Mouse (Mus musculus): ENCODE data around the gene Mis18bp1. TPM values are rescaled to one million over a fixed set of nuclear protein-coding genes. Genes with fewer than 3 reads are reported as not detected.
"Not testable (repeated sequence)": the region's sequence is repeated elsewhere in the genome, so short reads cannot be mapped to it uniquely, and the experiment has no call there.

The Mis18bp1 gene
- 44.5 and 58.8 TPM in 2 replicates for total RNA-seq (2014; fragmentation: Nextera tagmentation)
- total RNA-seq (2017) = 51.3 and 52.9 TPM in 2 replicates

- peak; percentile 99 for ATAC-seq (replicated peaks; ENCODE audit: low FRiP score, low TSS enrichment, poor library complexity, severe bottlenecking)
Observed at GRCm38 (mm10) chr12:65172021-65172951, at the start of gene Mis18bp1. Gene Mis18bp1, minus strand, starts transcription at chr12:65172604.

GRCm38 (mm10) chr12:65216404-65216840, 44.0 kb upstream of the Mis18bp1 start:
- ATAC-seq (replicated peaks; ENCODE audit: low FRiP score, low TSS enrichment, poor library complexity, severe bottlenecking) = no peak

- ATAC-seq (replicated peaks; ENCODE audit: low FRiP score, low TSS enrichment, poor library complexity, severe bottlenecking) = no peak
Observed at GRCm38 (mm10) chr12:65206431-65206830, 34.0 kb upstream of the Mis18bp1 start.

GRCm38 (mm10) chr12:65201812-65202211, 29.4 kb upstream of the Mis18bp1 start:
- ATAC-seq (replicated peaks; ENCODE audit: low FRiP score, low TSS enrichment, poor library complexity, severe bottlenecking) = no peak

- ATAC-seq (replicated peaks; ENCODE audit: low FRiP score, low TSS enrichment, poor library complexity, severe bottlenecking) = no peak
Observed at GRCm38 (mm10) chr12:65194003-65194530, 21.7 kb upstream of the Mis18bp1 start.

- ATAC-seq (replicated peaks; ENCODE audit: low FRiP score, low TSS enrichment, poor library complexity, severe bottlenecking) = no peak
Observed at GRCm38 (mm10) chr12:65189213-65189612, 16.8 kb upstream of the Mis18bp1 start.

DNA sequence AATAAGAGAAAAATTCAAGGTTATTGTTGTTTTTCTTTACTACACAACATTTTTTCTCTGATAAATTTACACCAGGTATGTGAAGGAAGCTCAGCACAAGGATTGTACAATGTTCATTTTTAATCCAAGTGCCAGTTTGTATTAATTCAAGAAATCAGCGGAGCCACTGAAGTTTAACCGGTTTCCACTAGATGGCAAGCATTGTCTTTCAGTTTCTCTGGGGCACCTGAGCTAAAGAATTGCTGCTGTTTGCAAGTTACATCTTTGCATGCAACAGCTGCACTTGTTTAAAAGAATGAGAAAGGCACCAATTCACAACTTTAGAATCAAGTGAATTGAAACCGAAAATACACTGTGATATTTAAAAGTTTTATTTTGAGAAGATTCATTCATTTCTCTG, 15.0 kb upstream of the Mis18bp1 start:
- no peak for ATAC-seq (replicated peaks; ENCODE audit: low FRiP score, low TSS enrichment, poor library complexity, severe bottlenecking)

DNA sequence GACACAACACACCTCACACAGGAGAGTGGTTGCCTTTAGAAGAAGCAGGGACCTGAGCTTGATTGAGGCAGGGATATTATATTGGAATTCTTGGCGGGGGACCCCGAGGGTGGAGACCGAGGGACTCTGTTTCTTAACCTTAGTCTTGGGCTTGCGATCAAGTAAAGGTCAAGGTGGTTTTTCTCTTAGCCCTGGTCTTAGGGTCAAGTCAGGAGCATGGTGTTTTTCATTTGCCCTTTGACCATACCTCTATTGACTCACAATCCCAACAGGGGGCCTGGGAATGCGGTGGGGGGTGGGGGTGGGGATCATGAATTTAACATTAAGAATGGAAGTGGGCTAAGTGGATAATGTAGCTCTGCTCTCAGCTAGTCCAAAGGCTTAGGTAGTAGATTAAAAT, 1.3 kb upstream of the Mis18bp1 start:
- no peak for ATAC-seq (replicated peaks; ENCODE audit: low FRiP score, low TSS enrichment, poor library complexity, severe bottlenecking)

GRCm38 (mm10) chr12:65172959-65173358, 555 bp upstream of the Mis18bp1 start:
- not testable (repeated sequence) for ATAC-seq (replicated peaks; ENCODE audit: low FRiP score, low TSS enrichment, poor library complexity, severe bottlenecking)

DNA sequence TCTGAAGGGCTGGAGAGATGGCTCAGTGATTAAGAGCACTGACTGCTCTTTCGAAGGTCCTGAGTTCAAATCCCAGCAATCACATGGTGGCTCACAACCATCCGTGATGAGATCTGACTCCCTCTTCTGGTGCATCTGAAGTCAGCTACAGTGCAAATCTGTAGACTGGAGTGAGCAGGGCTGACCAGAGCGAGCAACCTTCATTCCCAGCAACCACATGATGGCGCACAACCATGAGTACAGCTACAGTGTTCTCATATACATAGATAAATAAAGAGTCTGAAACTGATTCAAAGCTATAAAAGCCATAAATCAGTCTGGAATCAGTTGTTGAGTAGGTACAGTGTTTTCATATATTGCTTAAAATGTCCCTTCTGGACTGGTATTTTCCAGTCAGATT, 36.3 kb downstream of the Mis18bp1 start:
- not testable (repeated sequence) for ATAC-seq (replicated peaks; ENCODE audit: low FRiP score, low TSS enrichment, poor library complexity, severe bottlenecking)

DNA sequence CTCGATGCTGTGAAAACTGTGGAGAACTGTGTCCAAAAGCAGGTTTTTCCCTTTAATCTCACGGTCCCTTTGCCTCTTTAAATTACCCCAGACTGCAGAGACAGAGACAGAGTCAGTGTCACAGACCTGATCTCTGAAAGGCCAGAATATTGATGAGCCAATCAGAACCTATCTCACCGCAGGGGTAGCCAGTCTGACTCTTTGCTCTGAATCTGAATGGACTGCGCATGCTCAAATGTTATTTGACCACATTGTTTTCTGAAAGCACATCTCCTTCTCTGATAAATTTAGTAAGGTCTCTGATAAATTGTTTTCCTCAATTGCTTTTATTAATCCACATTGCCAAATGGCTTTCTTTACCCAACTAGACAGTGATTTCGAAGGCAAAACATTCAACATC, 53.0 kb downstream of the Mis18bp1 start:
- ATAC-seq (replicated peaks; ENCODE audit: low FRiP score, low TSS enrichment, poor library complexity, severe bottlenecking) = no peak

DNA sequence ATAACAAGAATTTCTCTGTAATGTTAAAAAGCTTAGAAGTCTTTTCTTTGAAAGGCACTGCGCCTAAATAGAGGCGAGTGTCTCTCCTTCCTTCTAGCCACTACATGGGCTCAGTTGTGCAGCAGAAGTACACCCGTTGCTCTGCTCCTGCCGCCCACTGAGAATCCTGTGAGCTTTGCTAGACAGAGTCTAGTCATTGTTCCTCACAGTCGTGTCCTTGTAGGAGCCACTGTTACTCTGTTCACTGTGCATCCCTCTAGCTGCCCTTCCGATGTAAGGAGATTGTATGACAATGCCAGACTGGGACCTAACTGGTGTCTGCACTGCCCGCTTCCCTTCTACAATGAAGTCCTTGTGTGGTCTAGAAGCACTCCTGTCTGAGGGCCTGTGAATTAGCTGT, 53.4 kb downstream of the Mis18bp1 start:
- ATAC-seq (replicated peaks; ENCODE audit: low FRiP score, low TSS enrichment, poor library complexity, severe bottlenecking) = no peak

DNA sequence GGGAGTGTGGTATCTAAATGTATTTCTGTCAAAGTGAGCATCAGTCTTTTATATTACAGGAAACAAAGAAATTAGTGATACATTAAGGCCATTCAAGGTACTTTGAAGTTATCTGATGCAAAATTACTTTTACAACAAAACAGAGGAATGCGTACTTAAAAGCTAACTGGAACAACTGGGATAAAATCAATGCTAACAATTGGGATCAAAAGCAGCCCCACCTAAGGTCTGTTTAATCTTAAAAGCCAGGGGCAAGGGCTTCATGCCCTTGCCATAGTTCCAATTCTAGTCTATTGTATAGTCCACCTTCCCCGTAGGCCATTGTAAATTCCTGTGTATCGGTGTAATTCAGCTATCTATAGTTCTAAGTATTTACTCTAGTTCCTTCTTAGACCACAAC, 57.4 kb downstream of the Mis18bp1 start:
- not testable (repeated sequence) for ATAC-seq (replicated peaks; ENCODE audit: low FRiP score, low TSS enrichment, poor library complexity, severe bottlenecking)

DNA sequence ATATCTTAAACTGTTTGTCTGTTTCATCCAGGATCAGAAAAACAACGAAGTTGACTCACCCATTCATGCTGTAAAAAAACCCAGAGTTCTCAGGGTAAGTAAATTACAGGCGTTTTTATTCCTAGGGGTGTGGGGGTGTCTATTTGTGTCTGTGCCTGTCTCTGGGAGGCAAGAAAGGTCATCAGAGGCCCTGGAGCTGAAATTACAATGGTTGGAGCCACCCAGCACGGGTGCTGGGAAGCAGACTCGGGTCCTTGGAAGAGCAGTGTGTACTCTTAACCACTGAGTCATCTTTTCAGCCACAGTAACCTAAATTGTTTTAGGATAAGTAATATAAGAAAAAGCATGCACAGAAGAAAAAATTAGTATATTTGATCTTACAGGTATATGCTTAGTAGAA, 58.5 kb downstream of the Mis18bp1 start:
- ATAC-seq (replicated peaks; ENCODE audit: low FRiP score, low TSS enrichment, poor library complexity, severe bottlenecking) = no peak

DNA sequence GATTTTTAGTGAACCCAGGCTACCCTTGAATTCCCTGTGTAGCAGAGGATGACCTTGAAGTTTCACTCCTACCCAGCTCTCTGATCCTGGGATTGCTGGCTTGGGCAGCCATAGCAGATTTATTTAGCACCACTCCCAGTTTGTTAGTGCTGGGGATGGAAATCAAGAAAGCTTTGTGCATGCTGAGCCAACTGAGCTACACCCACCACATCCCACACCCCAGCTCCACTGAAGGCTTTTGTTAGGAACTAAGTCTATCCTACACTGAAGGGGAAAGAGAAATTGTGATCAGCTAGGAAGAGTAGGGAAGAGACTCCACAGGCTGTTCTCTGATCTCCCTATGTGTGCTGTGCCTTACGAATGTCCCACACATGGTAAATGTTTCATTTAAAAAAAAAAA, 59.6 kb downstream of the Mis18bp1 start:
- no peak for ATAC-seq (replicated peaks; ENCODE audit: low FRiP score, low TSS enrichment, poor library complexity, severe bottlenecking)

- ATAC-seq (replicated peaks; ENCODE audit: low FRiP score, low TSS enrichment, poor library complexity, severe bottlenecking) = no peak
Observed at GRCm38 (mm10) chr12:65111503-65111902, 60.9 kb downstream of the Mis18bp1 start.

- ATAC-seq (replicated peaks; ENCODE audit: low FRiP score, low TSS enrichment, poor library complexity, severe bottlenecking) = no peak
Observed at GRCm38 (mm10) chr12:65108746-65109145, 63.7 kb downstream of the Mis18bp1 start.
